Mouse (Mus musculus): ENCODE data around the gene Clic3.

DNA sequence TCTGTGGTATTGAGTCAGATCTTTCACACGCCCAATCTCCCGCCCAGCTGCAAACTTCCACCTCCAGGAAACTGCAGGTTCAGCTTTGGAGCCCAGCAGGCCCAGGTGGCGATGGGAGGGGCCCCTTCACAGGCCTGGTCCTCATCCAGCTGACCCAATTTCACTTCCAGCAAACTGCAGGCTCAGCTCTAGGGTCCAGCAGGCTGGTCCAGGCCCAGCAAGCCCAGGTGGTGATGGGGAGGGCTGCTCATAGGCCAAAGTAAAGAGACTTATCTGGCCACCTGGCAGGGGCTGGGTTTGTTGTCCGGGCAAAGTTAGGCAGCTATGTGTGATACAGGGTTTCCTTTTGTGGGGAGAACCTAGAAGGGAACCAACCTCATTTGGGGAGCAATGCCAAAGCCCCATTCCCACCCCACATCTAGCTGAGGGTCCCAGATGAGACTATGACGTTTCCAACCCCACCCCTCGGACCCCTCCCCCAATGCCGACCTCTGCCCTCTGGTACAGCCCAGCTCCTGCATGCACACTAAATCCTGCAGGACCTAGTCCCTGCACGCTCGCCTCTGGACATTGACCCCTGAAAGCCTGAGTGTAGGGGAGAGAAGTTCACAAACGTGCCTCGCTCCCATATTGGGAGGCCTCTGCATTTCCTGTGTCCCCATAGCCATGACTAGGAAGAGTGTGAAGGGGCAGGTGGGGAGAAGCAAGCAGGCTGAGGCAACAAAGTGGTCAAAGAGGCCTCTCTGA lies 28.4 kb downstream of the Clic3 start:
- TF ChIP-seq E2F4 (IDR thresholded peaks at IDR 0.05; ENCODE audit: insufficient replicate concordance, low read depth, low read length) (no peak), CTCF (conservative IDR thresholded peaks at IDR 0.05 in 1 of 2, IDR thresholded peaks at IDR 0.05 in 1 of 2; ENCODE audit: low read depth in 2 of 2, low read length in 2 of 2) (no peak), KAT2A (IDR thresholded peaks at IDR 0.05; ENCODE audit: insufficient replicate concordance, low read length) (no peak), POLR2A (IDR thresholded peaks at IDR 0.05; ENCODE audit: low read depth, low read length) (no peak), EP300 (IDR thresholded peaks at IDR 0.05; ENCODE audit: low read length) (no peak), JUND (conservative IDR thresholded peaks at IDR 0.05; ENCODE audit: low read depth, low read length) (no peak), ZC3H11A (IDR thresholded peaks at IDR 0.05; ENCODE audit: low read depth, low read length) (no peak), MAZ (IDR thresholded peaks at IDR 0.05; ENCODE audit: low read depth, low read length) (no peak), BHLHE40 (IDR thresholded peaks at IDR 0.05; ENCODE audit: low read depth, low read length) (no peak), SIN3A (IDR thresholded peaks at IDR 0.05; ENCODE audit: low read length) (no peak)

Measured in CH12.LX (cell line).